Mouse (Mus musculus) spleen, postnatal 0 days (tissue): ENCODE results near the gene Ifit1bl2. TPM values are rescaled to one million over a fixed set of nuclear protein-coding genes. Genes with fewer than 3 reads are reported as not detected.

Source experiments
- polyA plus RNA-seq: library from polyadenylated mRNA; unstranded; fragments of >200 nt; fragmentation: Nextera tagmentation; extraction: Ambion mirVana; gene quantifications from 2 replicates; pipeline ENCODE4 v1.2.1, GENCODE M21; 2015

Gene Ifit1bl2
- 0.37 and 0.92 TPM in 2 replicates for polyA plus RNA-seq

DNA sequence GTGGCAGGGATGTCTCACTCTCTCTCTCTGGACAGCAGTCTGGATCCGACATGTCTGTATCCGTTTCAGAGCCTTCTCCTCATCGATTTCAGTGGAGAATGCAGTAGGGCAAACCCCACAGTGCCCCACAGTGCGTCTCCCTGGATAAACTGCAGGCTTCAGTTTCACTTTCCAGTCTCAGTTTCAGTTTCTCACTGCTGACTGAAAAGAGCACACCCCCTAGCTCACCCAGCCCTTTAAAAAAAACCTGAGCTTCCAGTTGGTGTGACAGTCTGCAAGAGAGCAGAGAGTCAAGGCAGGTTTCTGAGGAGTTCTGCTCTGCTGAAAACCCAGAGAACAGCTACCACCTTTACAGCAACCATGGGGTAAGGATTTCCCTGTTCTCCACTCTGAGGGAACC, at the start of gene Ifit1bl2, which contains the start of gene Ifit1:
TSS of gene Ifit1bl2 (minus strand) at position 121 of the 400 bp plus-strand sequence.
TSS of gene Ifit1 (plus strand) at position 249 of the 400 bp plus-strand sequence.

DNA sequence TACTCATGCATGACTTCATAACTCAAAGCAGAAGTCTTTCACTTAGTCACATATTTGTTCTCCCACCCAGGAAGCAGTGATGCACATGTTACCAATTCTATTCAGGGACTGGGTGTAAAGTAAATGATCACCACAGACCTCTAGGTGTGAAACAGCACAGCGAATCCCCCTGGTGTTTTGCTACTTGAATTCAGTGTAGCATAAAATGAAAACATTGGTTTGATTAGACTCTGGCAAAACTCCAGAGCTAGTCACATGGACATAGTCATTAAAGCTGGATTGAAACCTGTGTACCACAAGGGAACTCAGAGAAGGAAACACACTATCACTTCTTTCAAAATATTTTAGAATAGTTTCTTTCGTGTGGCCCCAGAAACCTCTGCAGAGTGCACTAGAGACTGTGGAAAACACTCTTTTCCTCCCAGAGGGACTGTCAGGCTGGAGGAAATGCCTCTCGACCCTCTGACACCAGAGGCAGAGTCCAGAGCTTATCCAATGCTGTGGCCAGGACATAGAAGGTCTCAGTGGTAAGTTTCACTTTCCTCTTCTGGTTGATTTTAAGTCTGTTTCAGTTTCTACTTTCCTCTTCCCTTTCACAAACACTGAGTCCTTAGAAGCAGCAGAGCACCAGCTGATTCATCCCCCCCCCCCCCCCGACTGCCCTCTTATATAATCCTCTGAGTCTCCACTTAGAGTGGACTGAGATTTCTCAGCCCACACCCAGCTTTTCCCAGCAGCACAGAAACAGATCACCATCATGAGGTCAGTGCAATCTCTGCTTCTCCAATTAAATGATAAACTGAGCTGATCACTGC, 33.1 kb downstream of the Ifit1bl2 start, which contains the start of gene Ifit3b:
TSS of gene Ifit3b (plus strand) at position 734 of the 815 bp plus-strand sequence.

DNA sequence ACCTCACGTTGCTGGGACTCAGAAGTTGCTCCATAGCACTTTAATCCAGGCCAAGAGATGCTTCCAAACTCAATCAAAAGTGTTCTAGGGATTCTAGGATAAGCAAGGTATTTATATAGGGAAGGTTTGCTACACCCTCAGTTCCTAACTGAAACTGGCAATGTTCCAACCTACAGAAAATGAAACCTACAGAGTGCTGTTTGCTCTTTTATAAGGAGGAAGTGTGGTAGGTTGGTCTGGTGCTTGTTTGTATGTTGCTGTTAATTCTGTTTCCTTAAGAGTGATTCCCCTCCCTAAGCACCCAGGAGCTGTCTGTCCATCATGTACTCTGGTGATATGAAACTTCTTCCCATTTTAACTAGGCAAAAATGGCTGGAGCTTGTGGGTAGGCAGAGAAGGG, 38.7 kb downstream of the Ifit1bl2 start, which contains the start of gene Ifit1bl1:
TSS of gene Ifit1bl1 (minus strand) at position 69 of the 400 bp plus-strand sequence.

DNA sequence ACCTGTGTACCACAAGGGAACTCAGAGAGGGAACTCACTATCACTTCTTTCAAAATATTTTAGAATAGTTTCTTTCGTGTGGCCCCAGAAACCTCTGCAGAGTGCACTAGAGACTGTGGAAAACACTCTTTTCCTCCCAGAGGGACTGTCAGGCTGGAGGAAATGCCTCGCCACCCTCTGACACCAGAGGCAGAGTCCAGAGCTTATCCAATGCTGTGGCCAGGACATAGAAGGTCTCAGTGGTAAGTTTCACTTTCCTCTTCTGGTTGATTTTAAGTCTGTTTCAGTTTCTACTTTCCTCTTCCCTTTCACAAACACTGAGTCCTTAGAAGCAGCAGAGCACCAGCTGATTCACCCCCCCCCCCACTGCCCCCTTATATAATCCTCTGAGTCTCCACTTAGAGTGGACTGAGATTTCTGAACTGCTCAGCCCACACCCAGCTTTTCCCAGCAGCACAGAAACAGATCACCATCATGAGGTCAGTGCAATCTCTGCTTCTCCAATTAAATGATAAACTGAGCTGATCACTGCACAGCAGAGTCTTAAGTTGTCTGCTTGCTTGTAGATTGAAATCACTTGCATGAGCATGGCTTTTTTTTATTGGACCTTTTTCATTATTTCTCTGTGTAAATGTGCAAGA, 57.3 kb downstream of the Ifit1bl2 start, which contains the start of gene Ifit3:
TSS of gene Ifit3 (plus strand) at position 406 of the 641 bp plus-strand sequence.

Other genes with a start within 250 kb of the Ifit1bl2 start
- gene Ch25h, start 165.6 kb downstream of the Ifit1bl2 start, polyA plus RNA-seq, result 0.84 and 0.89 TPM in 2 replicates
- 25.0 and 32.4 TPM in 2 replicates for gene Lipa, start 113.3 kb downstream of the Ifit1bl2 start, polyA plus RNA-seq
- gene Ifit2, start 90.0 kb downstream of the Ifit1bl2 start, polyA plus RNA-seq, result 4.3 and 5.3 TPM in 2 replicates
- gene Ifit3, start 57.2 kb downstream of the Ifit1bl2 start, polyA plus RNA-seq, result 3.5 and 8.3 TPM in 2 replicates
- gene Ifit1bl1, start 38.8 kb downstream of the Ifit1bl2 start, polyA plus RNA-seq, result 0.28 and 0.63 TPM in 2 replicates
- gene Ifit3b, start 32.8 kb downstream of the Ifit1bl2 start, polyA plus RNA-seq, result 1.3 and 1.8 TPM in 2 replicates
- 6.1 and 8.6 TPM in 2 replicates for gene Ifit1, start 128 bp upstream of the Ifit1bl2 start, polyA plus RNA-seq
- gene Slc16a12, start 106.5 kb upstream of the Ifit1bl2 start, polyA plus RNA-seq, result 0.02 and 0.18 TPM in 2 replicates
- gene Pank1, start 238.7 kb upstream of the Ifit1bl2 start, polyA plus RNA-seq, result 1.6 and 1.9 TPM in 2 replicates